Mouse (Mus musculus) large intestine, adult 2 months (tissue): ENCODE results near the gene Anxa6. TPM values are rescaled to one million over a fixed set of nuclear protein-coding genes. Genes with fewer than 3 reads are reported as not detected.
"Not testable (repeated sequence)": the region's sequence is repeated elsewhere in the genome, so short reads cannot be mapped to it uniquely, and the experiment has no call there.

Source experiments
- DNase-seq: peaks from one replicate; pipeline ENCODE4 v3.0.0-alpha.2; 2012; ENCODE audit warnings: low read depth, low spot score
- WGBS: fragments of 180-500 bp; shearing (Covaris S2); methylation state at CpG from one replicate; pipeline ENCODE4 v1.1.7; 2018; 5-methylcytosine and 5-hydroxymethylcytosine counted together
- polyA plus RNA-seq: library from polyadenylated mRNA; depleted of rRNA; stranded (reverse); fragments of >200 nt; gene quantifications from 2 replicates; pipeline ENCODE4 v1.2.3, GENCODE M21; 2012

Gene Anxa6
- polyA plus RNA-seq, 1 experiment = 46.6 TPM

GRCm38 (mm10) chr11:54972049-54972723 lies 61.1 kb downstream of the Anxa6 start:
- no peak for DNase-seq
- 26% methylated on average over 4 of the region's 4 CpGs for WGBS

- WGBS = 34% methylated on average over 8 of the region's 8 CpGs
- DNase-seq = peak; percentile 63
These were observed 61.7 kb downstream of the Anxa6 start for GRCm38 (mm10) chr11:54971365-54972048.

- DNase-seq = no peak
- WGBS = 83% methylated on average over 6 of the region's 6 CpGs
These were observed 68.0 kb downstream of the Anxa6 start for GRCm38 (mm10) chr11:54965234-54965633.

GRCm38 (mm10) chr11:54962810-54963209 lies 70.4 kb downstream of the Anxa6 start, which contains the start of gene Tnip1:
Gene Tnip1, minus strand, starts transcription at chr11:54962917.
- DNase-seq = no peak
- 13% methylated on average over 6 of the region's 6 CpGs for WGBS

GRCm38 (mm10) chr11:54961921-54962320 lies 71.3 kb downstream of the Anxa6 start:
- 36% methylated on average over 3 of the region's 3 CpGs for WGBS
- DNase-seq = no peak

- DNase-seq = no peak
- 29% methylated on average over 6 of the region's 6 CpGs for WGBS
These were observed 71.9 kb downstream of the Anxa6 start for GRCm38 (mm10) chr11:54961164-54961850.

- no peak for DNase-seq
- WGBS = 67% methylated on average over 6 of the region's 6 CpGs
These were observed 73.0 kb downstream of the Anxa6 start for GRCm38 (mm10) chr11:54960251-54960650.

- WGBS = 13% methylated on average over 3 of the region's 3 CpGs
- peak; percentile 78 for DNase-seq
These were observed 74.6 kb downstream of the Anxa6 start for GRCm38 (mm10) chr11:54958571-54959073.

GRCm38 (mm10) chr11:54957708-54958107 lies 75.5 kb downstream of the Anxa6 start:
- not testable (repeated sequence) for DNase-seq
- 74% methylated on average over 3 of the region's 3 CpGs for WGBS

GRCm38 (mm10) chr11:54956912-54957311 lies 76.3 kb downstream of the Anxa6 start:
- 82% methylated on average over 7 of the region's 7 CpGs for WGBS
- no peak for DNase-seq

- under 1% methylated on average over 59 of the region's 59 CpGs for WGBS
- peak; percentile 77 for DNase-seq
These were observed 77.3 kb downstream of the Anxa6 start for GRCm38 (mm10) chr11:54955735-54956480.

- not testable (repeated sequence) for DNase-seq
- WGBS = 23% methylated on average over 10 of the region's 10 CpGs
These were observed 77.9 kb downstream of the Anxa6 start for GRCm38 (mm10) chr11:54955400-54955734.

- 71% methylated on average over 8 of the region's 8 CpGs for WGBS
- no peak for DNase-seq
These were observed 78.5 kb downstream of the Anxa6 start for GRCm38 (mm10) chr11:54954716-54955115.

- 31% methylated on average over 9 of the region's 9 CpGs for WGBS
- DNase-seq = no peak
These were observed 79.2 kb downstream of the Anxa6 start for GRCm38 (mm10) chr11:54953993-54954446.

- WGBS = 65% methylated on average over 6 of the region's 6 CpGs
- no peak for DNase-seq
These were observed 80.6 kb downstream of the Anxa6 start for GRCm38 (mm10) chr11:54952651-54953050.

- WGBS = 72% methylated on average over 6 of the region's 6 CpGs
- no peak for DNase-seq
These were observed 82.6 kb downstream of the Anxa6 start for GRCm38 (mm10) chr11:54950684-54951083.

GRCm38 (mm10) chr11:54949717-54950116 lies 83.5 kb downstream of the Anxa6 start:
- 43% methylated on average over 1 of the region's 1 CpGs for WGBS
- no peak for DNase-seq

- peak; percentile 82 for DNase-seq
- 22% methylated on average over 3 of the region's 3 CpGs for WGBS
These were observed 88.5 kb downstream of the Anxa6 start for GRCm38 (mm10) chr11:54944702-54945101.

GRCm38 (mm10) chr11:54940056-54940455 lies 93.2 kb downstream of the Anxa6 start:
- no peak for DNase-seq
- 87% methylated on average over 7 of the region's 7 CpGs for WGBS

GRCm38 (mm10) chr11:54939501-54939900 lies 93.7 kb downstream of the Anxa6 start:
- no peak for DNase-seq
- WGBS = 89% methylated on average over 8 of the region's 8 CpGs
